In genomic region chr12:3238361-3239051, GRCm38 (mm10) we compare ENCODE assay signal across 9 mouse cellular contexts.
DNase-seq lines count a peak whose midpoint lies in the region; ATAC-seq lines count a peak whose summit lies in the region.
"Had no signal": no experiment of that assay in that cellular context is flagged by ENCODE, and none has a peak within 500 bp of the region (broad histone marks: within the 10 kb centered on the region; RNA-seq: fewer than 3 reads in every experiment).

No protein-coding gene starts in this region.

- H3K9me3 ChIP-seq in forebrain, embryonic 12.5 days, result peaks cover 17% of the 10 kb centered on the region
- peaks cover 32% of the 10 kb centered on the region for H3K9me3 ChIP-seq in forebrain, embryonic 10.5 days

- WGBS in forebrain, embryonic 12.5 days, result 84% methylated on average over 16 of the region's 16 CpGs
- 96% methylated on average over 16 of the region's 16 CpGs for WGBS in forebrain, embryonic 10.5 days

- DNase-seq in forebrain, embryonic 10.5 days (ENCODE audit: extremely low spot score, low spot score), result no peak
- peak; percentile 21 for DNase-seq in thymus, postnatal 4 days
- no peak for DNase-seq in thymus, postnatal 0 days (ENCODE audit: low spot score)
- peak; percentile 7 for DNase-seq in forelimb bud, embryonic 11.5 days (ENCODE audit: low read depth, low spot score)
- DNase-seq in urinary bladder, adult 18-20 months (ENCODE audit: low spot score in 2 of 2), result no peak
- DNase-seq in left cerebral cortex, adult 11 months (ENCODE audit: low spot score), result no peak
- DNase-seq in lung, postnatal 14 days, result no peak
- DNase-seq: lung, adult 2 months had no signal

- no peak overlapping the region for H3K9ac ChIP-seq in forebrain, embryonic 12.5 days

- no peak overlapping the region for H3K4me3 ChIP-seq in forebrain, embryonic 12.5 days (replicated peaks)
- no peak overlapping the region for H3K4me3 ChIP-seq in forebrain, embryonic 10.5 days

- no peak overlapping the region for H3K27ac ChIP-seq in forebrain, embryonic 12.5 days
- H3K27ac ChIP-seq in forebrain, embryonic 10.5 days, result no peak overlapping the region

- peaks cover 6% of the 10 kb centered on the region for H3K4me1 ChIP-seq in forebrain, embryonic 12.5 days
- peaks cover 4% of the 10 kb centered on the region; the same call in 1 of the 2 replicates for H3K4me1 ChIP-seq in forebrain, embryonic 10.5 days

- no peaks in the 10 kb centered on the region for H3K27me3 ChIP-seq in forebrain, embryonic 12.5 days
- no peaks in the 10 kb centered on the region for H3K27me3 ChIP-seq in forebrain, embryonic 10.5 days (ENCODE audit: poor library complexity, severe bottlenecking)

- peaks cover 37% of the 10 kb centered on the region for H3K36me3 ChIP-seq in forebrain, embryonic 12.5 days (replicated peaks)
- H3K36me3 ChIP-seq in forebrain, embryonic 10.5 days (replicated peaks), result peaks cover 46% of the 10 kb centered on the region

- 0 out of 2 replicates have a peak, but pooled peaks have one; percentile 1 for ATAC-seq in forebrain, embryonic 12.5 days (ENCODE audit: low FRiP score)

- no peak overlapping the region for H3K4me2 ChIP-seq in forebrain, embryonic 12.5 days

Comparison
In these comparisons a context has a peak if more than half of its experiments do, and no peak if none do; other contexts are left out.
1. DNase-seq: peak in thymus, postnatal 4 days (single experiment) and forelimb bud, embryonic 11.5 days (single experiment); none in forebrain, embryonic 10.5 days (single experiment), thymus, postnatal 0 days (single experiment), urinary bladder, adult 18-20 months (0 of 2), left cerebral cortex, adult 11 months (single experiment) and lung, postnatal 14 days (single experiment).